Mouse (Mus musculus) cerebellum, postnatal 4 days (tissue): ENCODE data around the gene Fam169a.
"Not testable (repeated sequence)": the region's sequence is repeated elsewhere in the genome, so short reads cannot be mapped to it uniquely, and the experiment has no call there.

Source experiments
- DNase-seq, 2 experiments: peaks; one replicate each; pipeline ENCODE4 v3.0.0; 2022; ENCODE audit warnings: low spot score in 2 of 2, mixed read lengths in 1 of 2

Gene Fam169a

GRCm38 (mm10) chr13:97080201-97080600 is 13.1 kb downstream of the Fam169a start:
- DNase-seq, result no peak

DNA sequence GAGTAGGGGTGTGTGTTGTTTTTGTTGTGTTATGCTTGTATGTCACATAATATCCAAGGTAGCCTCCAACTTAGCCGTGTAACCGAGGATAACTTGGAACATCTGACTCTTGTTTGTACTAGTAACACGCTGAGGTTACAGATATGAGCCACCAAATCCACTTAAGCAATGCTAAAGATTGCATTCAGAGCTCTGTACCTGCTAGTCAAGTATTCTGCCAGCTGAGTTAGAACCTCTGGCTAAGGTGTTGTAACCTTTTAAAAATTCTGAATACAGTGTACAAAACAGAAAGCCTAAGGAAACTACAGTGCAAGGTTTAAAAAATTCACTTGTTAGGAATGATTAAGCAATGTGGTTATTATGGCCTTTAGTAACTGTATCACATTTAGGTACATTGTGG is 13.5 kb downstream of the Fam169a start:
- DNase-seq, result no peak

- no peak for DNase-seq
These were observed 15.3 kb downstream of the Fam169a start for GRCm38 (mm10) chr13:97082432-97082831.

GRCm38 (mm10) chr13:97086316-97086715 is 19.2 kb downstream of the Fam169a start:
- DNase-seq, result no peak

DNA sequence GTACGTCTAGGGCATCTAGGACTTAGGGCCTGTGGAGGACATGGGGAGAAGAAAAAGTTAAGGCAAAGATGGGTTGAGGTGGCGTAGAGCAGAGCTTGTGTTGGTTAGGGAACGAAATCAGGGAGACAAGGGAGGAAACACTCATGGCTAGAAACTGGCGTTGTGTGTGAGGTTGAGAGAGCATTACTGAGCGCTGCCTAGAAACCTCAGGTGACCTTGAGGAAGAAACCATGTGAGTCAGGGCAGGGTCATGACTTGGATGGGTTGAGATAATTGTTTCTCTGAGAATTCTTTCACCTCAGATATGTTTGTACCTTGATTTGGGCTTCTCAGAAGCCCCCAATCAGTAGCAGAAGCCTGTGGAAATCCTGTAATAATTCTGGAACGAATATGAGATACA is 20.3 kb downstream of the Fam169a start:
- DNase-seq, result no peak

GRCm38 (mm10) chr13:97088183-97088582 is 21.1 kb downstream of the Fam169a start:
- no peak for DNase-seq

DNA sequence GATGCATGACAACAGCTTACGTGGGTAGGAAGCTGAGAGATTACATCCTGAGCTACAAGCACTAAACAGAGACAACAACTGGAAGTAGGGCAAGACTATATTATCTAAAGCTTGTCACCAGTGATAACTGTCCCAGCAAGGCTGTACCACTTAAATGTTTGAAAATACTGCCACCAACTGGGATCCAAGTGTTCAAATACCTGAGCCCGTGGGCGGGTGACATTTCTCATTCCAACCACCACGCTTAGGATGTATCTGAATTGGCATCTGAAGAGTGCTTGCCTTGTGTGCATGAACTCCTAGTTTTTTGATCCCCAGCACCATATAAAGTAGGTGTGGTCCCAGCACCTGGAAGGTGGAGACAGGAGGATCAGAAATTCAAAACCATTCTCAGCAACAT is 28.6 kb downstream of the Fam169a start:
- DNase-seq, result no peak

DNA sequence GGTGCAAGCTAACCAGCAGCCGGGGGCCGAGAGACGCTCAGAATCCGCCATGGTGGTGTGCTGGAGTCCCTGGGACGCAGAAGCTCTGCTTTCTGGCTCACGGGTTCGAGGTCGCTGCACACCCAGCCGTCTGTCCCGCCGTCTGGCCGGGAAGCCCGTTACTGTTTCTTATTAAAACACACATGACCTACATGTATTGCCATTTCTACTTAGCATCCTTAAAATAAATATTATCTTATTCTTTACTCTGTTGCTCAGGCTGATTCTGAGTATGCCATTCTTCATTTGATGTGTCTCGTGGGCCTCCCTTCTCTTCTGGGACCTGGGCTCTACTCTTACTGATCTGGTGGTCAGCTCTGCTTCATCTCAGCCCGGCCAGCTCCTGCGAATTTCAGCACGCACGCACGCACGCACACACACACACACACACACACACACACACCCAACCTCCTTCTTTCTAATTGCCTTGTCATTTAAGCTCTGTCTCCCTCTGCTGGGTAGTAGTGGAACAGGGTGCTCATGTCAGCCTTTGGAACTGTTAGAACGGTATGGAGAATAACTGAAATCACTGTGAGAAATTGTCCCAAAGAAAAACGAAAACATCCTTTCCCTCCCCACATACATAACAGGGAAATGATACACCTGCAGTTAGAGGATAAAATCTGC is 32.2 kb downstream of the Fam169a start, which contains the start of gene Gm6169:
TSS of gene Gm6169 (minus strand) at position 51 of the 666 bp plus-strand sequence.
- DNase-seq, result peak; percentile 37 to 71

GRCm38 (mm10) chr13:97104996-97105395 is 37.9 kb downstream of the Fam169a start:
- no peak for DNase-seq

DNA sequence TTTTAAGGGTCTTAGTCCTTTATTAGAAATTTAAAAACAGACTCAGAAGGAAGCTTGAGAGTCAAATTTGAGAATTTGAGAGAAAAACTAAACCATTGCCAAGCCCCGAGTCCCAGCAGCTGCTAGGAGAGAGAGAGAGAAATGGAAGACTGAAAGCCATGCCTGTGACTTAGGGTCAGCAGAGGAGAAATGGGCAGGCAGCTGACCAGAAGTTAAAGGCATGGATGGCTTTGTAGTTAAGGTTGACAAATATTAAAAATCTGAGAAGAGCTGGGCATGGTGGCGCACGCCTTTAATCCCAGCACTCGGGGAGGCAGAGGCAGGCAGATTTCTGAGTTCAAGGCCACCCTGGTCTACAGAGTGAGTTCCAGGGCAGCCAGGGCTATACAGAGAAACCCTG is 40.6 kb downstream of the Fam169a start:
- DNase-seq, result not testable (repeated sequence)

- DNase-seq, result no peak
These were observed 42.0 kb downstream of the Fam169a start for GRCm38 (mm10) chr13:97109046-97109445.

DNA sequence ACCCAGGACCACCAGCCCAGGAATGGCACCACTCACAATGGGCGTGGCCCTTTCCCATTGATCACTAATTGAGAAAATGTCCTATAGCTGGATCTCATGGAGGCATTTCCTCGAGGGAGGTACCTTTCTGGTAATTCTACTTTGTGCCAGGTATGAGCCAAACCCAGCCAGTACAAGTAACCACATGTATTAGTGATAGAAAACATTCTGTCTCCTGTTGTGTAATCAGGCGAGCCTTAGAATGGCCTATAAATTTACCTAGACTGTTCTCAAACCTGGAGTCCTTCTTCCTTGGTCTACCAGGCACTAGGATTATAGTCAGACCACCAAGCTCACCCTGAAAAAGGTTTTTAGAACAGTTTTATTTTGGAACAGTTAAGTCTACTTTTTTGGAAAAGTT is 54.3 kb downstream of the Fam169a start:
- no peak for DNase-seq

DNA sequence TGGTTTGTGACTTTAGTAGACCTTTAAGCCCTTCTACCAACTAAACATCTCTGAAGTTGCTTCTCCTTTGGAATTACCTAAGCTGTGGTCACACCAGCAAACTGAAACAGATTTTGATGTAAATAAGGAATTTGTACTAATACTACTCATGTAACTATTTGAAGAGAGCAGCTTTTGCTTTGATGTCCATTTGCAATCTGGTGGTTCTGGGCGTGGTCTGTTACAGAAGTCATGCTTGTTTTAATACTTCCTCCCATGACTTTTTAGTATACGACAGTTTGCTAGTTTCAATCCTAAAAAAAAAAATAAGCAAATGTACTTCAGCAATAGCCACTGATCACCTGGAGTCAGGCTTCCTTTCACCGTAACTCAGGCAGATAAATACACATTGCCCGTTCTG is 62.6 kb downstream of the Fam169a start:
- not testable (repeated sequence) for DNase-seq

DNA sequence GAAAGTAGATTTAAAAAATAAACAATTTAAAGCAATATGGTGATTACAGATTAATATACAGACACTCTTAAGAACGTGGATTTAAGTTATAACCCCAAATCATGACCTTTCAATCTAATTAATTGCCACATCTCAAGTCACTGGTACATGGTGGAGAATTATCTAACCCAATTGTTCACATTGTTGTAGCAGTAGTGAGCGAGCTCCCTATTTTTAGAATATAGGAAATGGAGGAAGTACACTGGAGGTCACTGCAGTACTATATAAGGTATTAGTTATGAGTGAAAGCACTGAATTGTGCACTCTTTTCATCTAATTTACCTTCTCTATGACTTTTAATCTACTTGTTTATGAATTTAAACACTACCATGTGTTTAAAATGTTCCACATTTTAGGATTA is 63.3 kb downstream of the Fam169a start:
- DNase-seq, result not testable (repeated sequence)

DNA sequence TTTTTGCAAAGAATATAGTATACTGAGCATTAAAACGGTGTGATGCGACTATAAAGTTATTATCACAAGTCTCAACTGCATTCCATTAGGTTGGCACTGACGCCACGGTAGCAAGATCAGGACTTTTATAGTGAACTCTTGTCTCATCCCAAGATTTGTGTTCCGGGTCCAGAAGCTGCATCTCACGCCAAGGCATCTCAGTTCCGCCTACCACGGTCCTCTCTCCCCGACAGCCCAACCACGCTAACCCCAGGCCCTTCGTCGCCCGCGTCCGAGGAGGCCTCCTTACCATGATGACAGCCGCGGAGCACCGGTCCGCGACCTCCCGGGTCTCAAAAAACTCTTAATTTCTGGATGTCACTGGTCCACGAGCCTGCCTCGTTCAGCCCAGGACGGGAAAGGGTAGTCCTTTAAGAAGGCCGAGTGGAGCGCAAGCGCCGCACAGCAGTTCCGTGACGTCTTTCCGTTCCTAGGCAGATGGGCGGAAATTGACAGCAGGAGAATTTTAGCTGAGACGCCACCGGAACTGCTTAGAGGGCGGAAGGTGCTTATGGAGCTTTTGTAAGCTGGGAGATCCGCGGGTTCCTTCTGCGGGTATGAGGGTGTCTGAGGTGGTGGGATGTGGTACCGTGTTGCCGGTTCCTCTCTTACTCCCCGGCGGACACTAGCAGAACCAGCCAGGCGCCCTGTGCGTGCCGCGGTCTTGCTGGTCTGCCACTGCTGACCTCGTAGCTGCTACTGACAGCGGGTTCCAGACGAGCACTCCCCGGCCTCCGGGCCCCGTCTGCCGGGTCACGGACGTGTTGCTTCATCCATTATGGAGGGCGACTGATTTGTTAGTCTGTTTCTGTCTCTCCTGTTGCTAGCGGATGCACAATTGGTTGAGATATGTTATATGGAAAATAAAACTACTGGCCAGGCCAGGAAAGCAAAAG is 70.6 kb downstream of the Fam169a start, which contains the start of the genes Gfm2 and Nsa2:
TSS of gene Gfm2 (plus strand) at position 472 of the 935 bp plus-strand sequence.
TSS of gene Nsa2 (minus strand) at position 472 of the 935 bp plus-strand sequence.
- peak; percentile 70 to 81 for DNase-seq

DNA sequence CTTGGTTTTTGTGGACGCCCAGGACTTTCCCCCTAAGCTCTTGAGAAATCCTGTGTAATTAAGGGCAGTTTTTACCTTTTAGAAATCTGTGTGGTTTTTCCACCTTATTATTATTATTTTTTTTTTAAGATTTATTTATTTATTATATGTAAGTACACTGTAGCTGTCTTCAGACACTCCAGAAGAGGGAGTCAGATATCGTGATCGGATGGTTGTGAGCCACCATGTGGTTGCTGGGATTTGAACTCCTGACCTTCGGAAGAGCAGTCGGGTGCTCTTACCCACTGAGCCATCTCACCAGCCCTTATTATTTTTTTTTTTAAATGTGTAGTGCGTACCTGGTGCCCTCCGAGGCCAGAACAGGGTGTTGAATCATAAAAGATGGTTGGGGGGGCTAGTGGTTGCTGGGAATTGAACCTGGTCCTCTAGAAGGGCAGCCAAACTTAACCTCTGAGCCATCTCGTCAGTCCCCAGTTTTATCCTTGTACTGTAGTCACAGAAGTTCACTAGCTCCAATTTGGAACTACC is 71.4 kb downstream of the Fam169a start:
- DNase-seq, result not testable (repeated sequence)

- DNase-seq, result no peak
These were observed 75.2 kb downstream of the Fam169a start for GRCm38 (mm10) chr13:97142321-97142720.

GRCm38 (mm10) chr13:97145834-97146233 is 78.7 kb downstream of the Fam169a start:
- peak in 1 of 2 experiments; percentile 27 for DNase-seq

GRCm38 (mm10) chr13:97175520-97176264 is 108.6 kb downstream of the Fam169a start:
- no peak for DNase-seq

GRCm38 (mm10) chr13:97176731-97177130 is 109.6 kb downstream of the Fam169a start:
- no peak for DNase-seq

GRCm38 (mm10) chr13:97178943-97179342 is 111.9 kb downstream of the Fam169a start:
- no peak for DNase-seq
